Mouse (Mus musculus): ENCODE results near the gene Cdc37l1. TPM values are rescaled to one million over a fixed set of nuclear protein-coding genes. Genes with fewer than 3 reads are reported as not detected.

Cdc37l1 gene
- polyA plus RNA-seq, 1 experiment = 9.2 TPM

DNA sequence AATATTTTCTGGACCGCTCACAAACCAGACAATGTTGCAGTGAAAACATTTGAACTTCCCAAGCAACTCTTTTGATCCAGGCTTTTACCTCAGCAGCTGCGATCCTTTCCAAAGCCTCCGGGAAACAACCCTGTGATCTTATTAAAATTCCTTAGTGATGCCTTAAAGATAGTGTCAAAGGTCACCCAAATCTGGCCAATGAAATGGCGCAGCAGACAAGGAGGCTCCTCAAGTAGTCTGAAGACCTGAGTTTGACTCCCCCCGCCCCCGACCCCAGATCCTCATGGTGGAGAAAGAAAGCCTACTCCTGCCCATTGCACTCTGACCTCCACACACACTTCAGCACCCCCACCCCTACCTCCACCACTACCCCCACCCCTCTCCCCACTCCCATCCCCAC, 70.1 kb downstream of the Cdc37l1 start:
- H3K36me3 ChIP-seq (ENCODE audit: control insufficient read depth, insufficient read depth) = no peaks in the 10 kb centered on the region
- TF ChIP-seq TCF3 (IDR thresholded peaks at IDR 0.05; ENCODE audit: insufficient read length, low read depth) (no peak), USF1 (IDR thresholded peaks at IDR 0.05; ENCODE audit: low read depth) (no peak), SRF (IDR thresholded peaks at IDR 0.05; ENCODE audit: control insufficient read depth, insufficient read length, low read depth) (no peak), POLR2A (IDR thresholded peaks at IDR 0.05; ENCODE audit: insufficient read length, low read depth) (no peak), E2F4 (IDR thresholded peaks at IDR 0.05; ENCODE audit: insufficient read depth) (no peak), REST (IDR thresholded peaks at IDR 0.05; ENCODE audit: insufficient read depth, insufficient read length) (no peak), TCF12 (IDR thresholded peaks at IDR 0.05; ENCODE audit: insufficient read depth, poor library complexity, severe bottlenecking) (no peak), MYOG (IDR thresholded peaks at IDR 0.05; ENCODE audit: control insufficient read depth in 1 of 3, insufficient read depth in 1 of 3, insufficient read length in 2 of 3, low read depth in 2 of 3) (no peak), MYOD1 (IDR thresholded peaks at IDR 0.05; ENCODE audit: control insufficient read depth in 1 of 3, insufficient read length in 2 of 3, low read depth in 2 of 3) (no peak), POLR2AphosphoS2 (IDR thresholded peaks at IDR 0.05; ENCODE audit: insufficient read length, low read depth) (no peak), MAX (IDR thresholded peaks at IDR 0.05; ENCODE audit: low read depth) (no peak)
- H3K79me2 ChIP-seq (ENCODE audit: control insufficient read depth, insufficient read depth) = no peaks in the 10 kb centered on the region
- H3ac ChIP-seq (ENCODE audit: control insufficient read depth, insufficient read length) = no peak overlapping the region
- peak overlapping the region; percentile 12 for H3K4me2 ChIP-seq (ENCODE audit: low read depth)
- no peaks in the 10 kb centered on the region for H3K27me3 ChIP-seq (ENCODE audit: control insufficient read depth, insufficient read depth, insufficient read length)
- no peak overlapping the region for H3K4me3 ChIP-seq

DNA sequence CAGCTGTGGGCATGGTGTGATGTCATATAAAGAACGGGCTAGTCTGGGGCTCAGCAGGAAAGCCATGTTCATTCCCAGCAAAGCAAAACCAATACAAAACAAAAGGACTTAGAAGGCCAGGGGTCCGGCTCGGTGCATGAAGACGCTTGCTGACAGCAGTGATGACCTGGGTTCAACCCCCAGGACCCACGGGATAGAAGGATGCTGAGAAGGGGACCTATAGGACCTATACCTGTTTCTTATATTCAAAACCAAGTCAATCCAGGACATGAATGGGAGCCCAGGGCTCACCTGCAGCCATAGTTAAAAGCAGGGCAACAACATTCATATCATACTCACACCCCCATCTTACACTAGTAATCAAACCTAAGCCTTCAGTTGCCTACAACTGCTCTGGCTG, 72.9 kb downstream of the Cdc37l1 start:
- no peak overlapping the region for H3K4me2 ChIP-seq (ENCODE audit: low read depth)
- no peaks in the 10 kb centered on the region for H3K27me3 ChIP-seq (ENCODE audit: control insufficient read depth, insufficient read depth, insufficient read length)
- no peak overlapping the region for H3K4me3 ChIP-seq
- H3K79me2 ChIP-seq (ENCODE audit: control insufficient read depth, insufficient read depth) = no peaks in the 10 kb centered on the region
- no peak overlapping the region for H3ac ChIP-seq (ENCODE audit: control insufficient read depth, insufficient read length)
- TF ChIP-seq CEBPB (IDR thresholded peaks at IDR 0.05; ENCODE audit: insufficient read depth, poor library complexity, severe bottlenecking) = no peak
- TF ChIP-seq POLR2AphosphoS2 (IDR thresholded peaks at IDR 0.05; ENCODE audit: insufficient read length, low read depth) = no peak
- no peak for TF ChIP-seq POLR2A (IDR thresholded peaks at IDR 0.05; ENCODE audit: insufficient read length, low read depth)
- no peak for TF ChIP-seq MYOG (IDR thresholded peaks at IDR 0.05; ENCODE audit: control insufficient read depth in 1 of 3, insufficient read depth in 1 of 3, insufficient read length in 2 of 3, low read depth in 2 of 3)
- no peak for TF ChIP-seq MAX (IDR thresholded peaks at IDR 0.05; ENCODE audit: low read depth)
- no peak for TF ChIP-seq MYOD1 (IDR thresholded peaks at IDR 0.05; ENCODE audit: control insufficient read depth in 1 of 3, insufficient read length in 2 of 3, low read depth in 2 of 3)
- TF ChIP-seq TCF3 (IDR thresholded peaks at IDR 0.05; ENCODE audit: insufficient read length, low read depth) = no peak
- TF ChIP-seq E2F4 (IDR thresholded peaks at IDR 0.05; ENCODE audit: insufficient read depth) = no peak
- TF ChIP-seq SRF (IDR thresholded peaks at IDR 0.05; ENCODE audit: control insufficient read depth, insufficient read length, low read depth) = no peak
- TF ChIP-seq REST (IDR thresholded peaks at IDR 0.05; ENCODE audit: insufficient read depth, insufficient read length) = no peak
- no peak for TF ChIP-seq TCF12 (IDR thresholded peaks at IDR 0.05; ENCODE audit: insufficient read depth, poor library complexity, severe bottlenecking)
- TF ChIP-seq USF1 (IDR thresholded peaks at IDR 0.05; ENCODE audit: low read depth) = no peak
- no peaks in the 10 kb centered on the region for H3K36me3 ChIP-seq (ENCODE audit: control insufficient read depth, insufficient read depth)

DNA sequence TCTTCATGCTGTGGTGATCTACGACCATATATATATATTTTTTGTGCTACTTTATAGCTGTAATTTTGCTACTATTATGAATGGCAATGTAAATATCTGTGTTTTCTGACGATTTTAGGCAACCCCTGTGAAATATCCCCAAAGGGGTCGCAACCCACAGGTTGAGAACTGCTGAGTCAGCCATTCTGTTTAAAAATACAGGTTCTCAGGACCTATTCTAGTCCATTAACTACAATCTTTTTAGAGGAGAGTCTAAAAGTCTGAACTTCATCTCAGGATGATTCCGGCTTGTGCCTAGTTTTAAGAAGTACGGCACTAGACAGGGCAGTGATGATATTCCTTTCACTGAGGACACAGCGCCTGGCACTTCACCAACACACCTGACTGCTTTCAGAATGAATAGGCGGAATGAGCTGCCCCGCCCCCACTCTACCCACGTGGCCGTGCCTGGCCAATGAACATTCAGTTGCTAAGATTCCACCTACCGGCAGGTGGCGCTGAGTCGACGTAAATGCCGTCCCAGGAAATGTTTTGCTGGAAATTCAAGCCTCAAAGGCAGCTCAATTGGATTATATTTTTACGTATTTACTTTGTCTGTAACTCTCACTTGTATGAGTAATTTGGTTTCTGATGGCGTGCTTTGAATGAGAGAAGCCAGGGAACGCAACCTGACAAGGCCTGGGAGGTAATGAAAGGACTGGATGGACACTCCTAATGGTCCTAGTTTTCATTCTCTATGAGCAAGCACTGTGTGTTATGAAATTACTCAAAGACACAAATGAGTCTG, 73.6 kb downstream of the Cdc37l1 start:
- Histone ChIP-seq H3K36me3 (ENCODE audit: control insufficient read depth, insufficient read depth) (no peaks in the 10 kb centered on the region), H3ac (ENCODE audit: control insufficient read depth, insufficient read length) (no peak overlapping the region), H3K4me2 (ENCODE audit: low read depth) (peak overlapping the region; percentile 75), H3K79me2 (ENCODE audit: control insufficient read depth, insufficient read depth) (no peaks in the 10 kb centered on the region), H3K27me3 (ENCODE audit: control insufficient read depth, insufficient read depth, insufficient read length) (no peaks in the 10 kb centered on the region), H3K4me3 (no peak overlapping the region)
- peak; percentile 99 for TF ChIP-seq USF1 (IDR thresholded peaks at IDR 0.05; ENCODE audit: low read depth)
- no peak for TF ChIP-seq MYOG (IDR thresholded peaks at IDR 0.05; ENCODE audit: control insufficient read depth in 1 of 3, insufficient read depth in 1 of 3, insufficient read length in 2 of 3, low read depth in 2 of 3)

DNA sequence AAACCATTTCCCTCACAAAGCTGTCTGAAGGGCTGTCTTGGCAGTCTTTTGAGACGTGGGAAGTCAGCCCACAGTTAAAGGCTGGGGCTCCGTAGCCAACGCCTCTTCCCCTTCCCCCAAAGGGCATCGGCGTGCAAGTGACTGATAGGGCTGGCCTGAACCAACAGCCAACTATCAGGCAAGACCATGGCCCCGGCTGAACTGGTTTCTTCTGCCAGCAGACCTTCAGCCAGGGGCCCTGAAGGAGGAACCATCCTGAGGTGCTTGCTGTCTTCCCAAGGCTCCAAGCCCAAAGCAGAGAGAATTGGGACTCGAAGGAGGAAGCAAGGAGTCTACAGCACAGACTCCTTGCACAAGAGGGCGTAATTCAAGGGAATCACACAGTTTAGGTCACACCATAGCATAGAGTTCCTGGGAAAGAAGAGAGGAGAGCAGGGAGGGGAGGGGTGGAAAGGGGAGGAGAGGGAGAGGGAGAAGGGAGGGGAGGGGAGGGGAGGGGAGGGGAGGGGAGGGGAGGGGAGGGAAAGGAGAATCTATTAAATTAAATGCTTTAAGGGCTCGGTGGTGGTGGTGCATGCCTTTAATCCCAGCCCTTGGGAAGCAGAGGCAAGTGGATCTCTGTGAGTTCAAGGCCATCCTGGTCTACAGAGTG, 74.4 kb downstream of the Cdc37l1 start:
- Histone ChIP-seq H3K79me2 (ENCODE audit: control insufficient read depth, insufficient read depth) (no peaks in the 10 kb centered on the region), H3K4me2 (ENCODE audit: low read depth) (peak overlapping the region; percentile 75), H3K36me3 (ENCODE audit: control insufficient read depth, insufficient read depth) (no peaks in the 10 kb centered on the region), H3K4me3 (no peak overlapping the region), H3K27me3 (ENCODE audit: control insufficient read depth, insufficient read depth, insufficient read length) (no peaks in the 10 kb centered on the region), H3ac (ENCODE audit: control insufficient read depth, insufficient read length) (no peak overlapping the region)
- TF ChIP-seq MAX (IDR thresholded peaks at IDR 0.05; ENCODE audit: low read depth) (no peak), E2F4 (IDR thresholded peaks at IDR 0.05; ENCODE audit: insufficient read depth) (no peak), SRF (IDR thresholded peaks at IDR 0.05; ENCODE audit: control insufficient read depth, insufficient read length, low read depth) (no peak), MYOD1 (IDR thresholded peaks at IDR 0.05; ENCODE audit: control insufficient read depth in 1 of 3, insufficient read length in 2 of 3, low read depth in 2 of 3) (no peak)

DNA sequence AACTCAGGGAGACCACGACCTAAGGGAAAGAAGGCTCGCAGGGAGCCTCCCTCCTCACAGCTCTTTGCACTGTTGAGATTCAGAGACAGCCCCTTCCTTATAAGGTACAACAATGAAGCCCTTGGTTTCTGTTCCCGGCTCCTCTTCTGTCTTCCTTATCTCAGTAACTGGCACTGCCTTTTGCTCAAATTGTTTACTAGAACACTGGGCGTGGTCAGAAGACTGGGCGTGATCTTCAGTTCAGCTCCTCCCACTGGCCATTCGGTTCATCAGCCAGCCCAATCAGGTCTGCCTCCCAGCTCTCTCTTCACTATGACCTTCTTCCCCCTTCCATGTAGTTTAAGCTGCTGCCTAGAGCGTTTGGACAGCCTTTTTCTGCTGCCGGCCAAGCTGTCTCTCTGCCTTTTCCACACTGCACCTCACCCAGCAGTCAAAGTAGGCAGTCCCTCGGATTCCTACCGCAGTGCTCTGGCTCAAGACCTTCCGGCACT, 76.9 kb downstream of the Cdc37l1 start:
- H3K4me3 ChIP-seq = no peak overlapping the region
- no peak for TF ChIP-seq CEBPB (IDR thresholded peaks at IDR 0.05; ENCODE audit: insufficient read depth, poor library complexity, severe bottlenecking)
- no peak for TF ChIP-seq TCF3 (IDR thresholded peaks at IDR 0.05; ENCODE audit: insufficient read length, low read depth)
- no peak for TF ChIP-seq MAX (IDR thresholded peaks at IDR 0.05; ENCODE audit: low read depth)
- no peak for TF ChIP-seq REST (IDR thresholded peaks at IDR 0.05; ENCODE audit: insufficient read depth, insufficient read length)
- TF ChIP-seq MYOG (IDR thresholded peaks at IDR 0.05; ENCODE audit: control insufficient read depth in 1 of 3, insufficient read depth in 1 of 3, insufficient read length in 2 of 3, low read depth in 2 of 3) = no peak
- no peak for TF ChIP-seq POLR2A (IDR thresholded peaks at IDR 0.05; ENCODE audit: insufficient read length, low read depth)
- TF ChIP-seq SRF (IDR thresholded peaks at IDR 0.05; ENCODE audit: control insufficient read depth, insufficient read length, low read depth) = no peak
- no peak for TF ChIP-seq E2F4 (IDR thresholded peaks at IDR 0.05; ENCODE audit: insufficient read depth)
- TF ChIP-seq MYOD1 (IDR thresholded peaks at IDR 0.05; ENCODE audit: control insufficient read depth in 1 of 3, insufficient read length in 2 of 3, low read depth in 2 of 3) = no peak
- no peak for TF ChIP-seq USF1 (IDR thresholded peaks at IDR 0.05; ENCODE audit: low read depth)
- TF ChIP-seq POLR2AphosphoS2 (IDR thresholded peaks at IDR 0.05; ENCODE audit: insufficient read length, low read depth) = no peak
- no peak for TF ChIP-seq TCF12 (IDR thresholded peaks at IDR 0.05; ENCODE audit: insufficient read depth, poor library complexity, severe bottlenecking)
- no peak overlapping the region for H3ac ChIP-seq (ENCODE audit: control insufficient read depth, insufficient read length)
- H3K27me3 ChIP-seq (ENCODE audit: control insufficient read depth, insufficient read depth, insufficient read length) = no peaks in the 10 kb centered on the region
- H3K79me2 ChIP-seq (ENCODE audit: control insufficient read depth, insufficient read depth) = no peaks in the 10 kb centered on the region
- no peaks in the 10 kb centered on the region for H3K36me3 ChIP-seq (ENCODE audit: control insufficient read depth, insufficient read depth)
- no peak overlapping the region for H3K4me2 ChIP-seq (ENCODE audit: low read depth)

All from myocyte (in vitro differentiated cells).